ENCODE assay signal across 9 mouse cellular contexts in genomic region chr7:13046084-13046483, GRCm38 (mm10). TPM values are rescaled to one million over a fixed set of nuclear protein-coding genes. Genes with fewer than 3 reads are reported as not detected.
A peak's percentile ranks its signal among the peaks of the same experiment; 100 is the strongest.
DNase-seq lines count a peak whose midpoint lies in the region; ATAC-seq and TF ChIP-seq lines count a peak whose summit lies in the region.
"Had no signal": no experiment of that assay in that cellular context is flagged by ENCODE, and none has a peak within 500 bp of the region (broad histone marks: within the 10 kb centered on the region; RNA-seq: fewer than 3 reads in every experiment).

No protein-coding gene starts in this region.

- H3K79me2 ChIP-seq in heart, adult 2 months (replicated peaks; ENCODE audit: control insufficient read depth, insufficient read depth, low read length), result no peaks in the 10 kb centered on the region

- peaks cover 28% of the 10 kb centered on the region for H3K27me3 ChIP-seq in E14TG2a.4 (ENCODE audit: insufficient read depth, low read length)
- peaks cover 15% of the 10 kb centered on the region for H3K27me3 ChIP-seq in heart, adult 2 months (ENCODE audit: control insufficient read depth, insufficient read depth, low read length)
- H3K27me3 ChIP-seq in kidney, embryonic 15.5 days, result peaks cover 44% of the 10 kb centered on the region
- peaks cover 20% of the 10 kb centered on the region for H3K27me3 ChIP-seq in small intestine, adult 2 months (ENCODE audit: control insufficient read depth, insufficient read depth, low read length)

- peak; percentile 76; the same call in 1 of the 2 replicates for TF ChIP-seq EP300 in heart, adult 2 months (IDR thresholded peaks at IDR 0.05; ENCODE audit: insufficient read depth, low read depth, low read length)

- peaks cover 34% of the 10 kb centered on the region for H3K4me1 ChIP-seq in E14TG2a.4 (replicated peaks; ENCODE audit: low read depth, low read length)
- no peaks in the 10 kb centered on the region for H3K4me1 ChIP-seq in heart, adult 2 months (ENCODE audit: control insufficient read depth, insufficient read depth, low read length)
- H3K4me1 ChIP-seq in kidney, embryonic 15.5 days, result peaks cover 16% of the 10 kb centered on the region
- peaks cover 12% of the 10 kb centered on the region for H3K4me1 ChIP-seq in small intestine, adult 2 months (ENCODE audit: control insufficient read depth, insufficient read depth, insufficient read length, low read length)

- H3K9me3 ChIP-seq in E14TG2a.4 (ENCODE audit: low read length), result no peaks in the 10 kb centered on the region
- no peaks in the 10 kb centered on the region for H3K9me3 ChIP-seq in kidney, embryonic 15.5 days (replicated peaks)

- intact Hi-C loops in heart, adult 2 months (cut with DNase I), result loop anchor here (1.0 to 10.0 kb wide), 3 partner anchors 37 to 137 kb away; partner anchors contain the start of gene Zfp324

- peak; percentile 81 for DNase-seq in 3T3-L1 (ENCODE audit: low read depth, low spot score)
- peak; percentile 68 to 69 for DNase-seq in cerebellum, adult 18-20 months
- peak in 1 of 2 experiments; percentile 58 for DNase-seq in heart, adult 2 months
- DNase-seq in lung, postnatal 10 days, result peak; percentile 81
- no peak for DNase-seq in layer of hippocampus, postnatal 14 days (ENCODE audit: low spot score in 2 of 2)

- TF ChIP-seq POLR2A in heart, adult 2 months (IDR thresholded peaks at IDR 0.05; ENCODE audit: insufficient read depth, low read depth, low read length), result no peak
- TF ChIP-seq POLR2A in small intestine, adult 2 months (IDR thresholded peaks at IDR 0.05; ENCODE audit: low read depth, low read length), result no peak

- no peak overlapping the region for H3K9ac ChIP-seq in heart, adult 2 months (ENCODE audit: low read depth, low read length)
- H3K9ac ChIP-seq in kidney, embryonic 15.5 days, result no peak overlapping the region

- H3K27ac ChIP-seq in heart, adult 2 months, result no peak overlapping the region
- no peak overlapping the region for H3K27ac ChIP-seq in kidney, embryonic 15.5 days
- H3K27ac ChIP-seq in small intestine, adult 2 months (ENCODE audit: insufficient read depth, low read depth, low read length), result no peak overlapping the region

- peak; percentile 77 for ATAC-seq in kidney, embryonic 15.5 days (replicated peaks; ENCODE audit: low FRiP score)

- H3K4me2 ChIP-seq in kidney, embryonic 15.5 days, result no peak overlapping the region

- 0% methylated on average over 2 of the region's 2 CpGs for WGBS in heart, adult 2 months
- 2% methylated on average over 2 of the region's 2 CpGs for WGBS in kidney, embryonic 15.5 days
- 0% methylated on average over 2 of the region's 2 CpGs for WGBS in small intestine, adult 2 months

- peak; percentile 74 for TF ChIP-seq CTCF in E14TG2a.4 (conservative IDR thresholded peaks at IDR 0.05; ENCODE audit: low read length)
- peak; percentile 91 for TF ChIP-seq CTCF in heart, adult 2 months (IDR thresholded peaks at IDR 0.05)
- TF ChIP-seq CTCF in small intestine, adult 2 months (IDR thresholded peaks at IDR 0.05; ENCODE audit: extremely low read depth, insufficient read length, insufficient replicate concordance, low read depth, low read length), result peak; percentile 64; the same call in 1 of the 2 replicates

- H3K36me3 ChIP-seq in E14TG2a.4 (ENCODE audit: insufficient read depth, low read length), result peaks cover 6% of the 10 kb centered on the region; the same call in 1 of the 2 replicates
- no peaks in the 10 kb centered on the region for H3K36me3 ChIP-seq in heart, adult 2 months (ENCODE audit: control insufficient read depth, insufficient read depth, low read length)
- H3K36me3 ChIP-seq in kidney, embryonic 15.5 days, result no peaks in the 10 kb centered on the region
- H3K36me3 ChIP-seq in small intestine, adult 2 months (ENCODE audit: control insufficient read depth, insufficient read depth, low read length), result no peaks in the 10 kb centered on the region

- no peak overlapping the region for H3K4me3 ChIP-seq in E14TG2a.4 (replicated peaks; ENCODE audit: low read length)
- no peak overlapping the region for H3K4me3 ChIP-seq in heart, adult 2 months
- no peak overlapping the region for H3K4me3 ChIP-seq in kidney, embryonic 15.5 days (replicated peaks)
- H3K4me3 ChIP-seq in small intestine, adult 2 months (ENCODE audit: low read depth, low read length), result no peak overlapping the region
- H3K4me3 ChIP-seq: erythroblast, embryonic 14.5 days had no signal

RNA-seq across cellular contexts. Expression of gene Ube2m, which starts 8.0 kb away (rescaled TPM):
- 100 to 1,000 TPM; 169 to 201 TPM for total RNA-seq in heart, adult 2 months (2021)
- polyA plus RNA-seq in heart, adult 2 months (2012; rRNA removed), result 242 and 328 TPM in 2 replicates
- 113 and 114 TPM in 2 replicates for polyA plus RNA-seq in kidney, embryonic 15.5 days (2015; fragmentation: Nextera tagmentation; extraction: Ambion mirVana)
- 56.0 and 93.7 TPM in 2 replicates for polyA plus RNA-seq in small intestine, adult 2 months (2012; rRNA removed)
- 100 to 1,000 TPM; 199 to 212 TPM for total RNA-seq in layer of hippocampus, postnatal 14 days (2021)

RNA-seq across cellular contexts. Expression of gene Mzf1, which starts 8.5 kb away (rescaled TPM):
- under 1 TPM; 0.45 to 0.50 TPM for total RNA-seq in heart, adult 2 months (2021)
- polyA plus RNA-seq in heart, adult 2 months (2012; rRNA removed), result 0.47 and 0.59 TPM in 2 replicates
- polyA plus RNA-seq in kidney, embryonic 15.5 days (2015; fragmentation: Nextera tagmentation; extraction: Ambion mirVana), result 2.8 and 4.3 TPM in 2 replicates
- polyA plus RNA-seq in small intestine, adult 2 months (2012; rRNA removed), result 0.66 and 0.95 TPM in 2 replicates
- 10 to 100 TPM; 13.7 to 17.4 TPM for total RNA-seq in layer of hippocampus, postnatal 14 days (2021)

RNA-seq across cellular contexts. Expression of gene Chmp2a, which starts 11.5 kb away (rescaled TPM):
- total RNA-seq in heart, adult 2 months (2021), result 100 to 1,000 TPM; 137 to 139 TPM
- 66.1 and 99.2 TPM in 2 replicates for polyA plus RNA-seq in heart, adult 2 months (2012; rRNA removed)
- polyA plus RNA-seq in kidney, embryonic 15.5 days (2015; fragmentation: Nextera tagmentation; extraction: Ambion mirVana), result 144 and 146 TPM in 2 replicates
- 58.3 and 102 TPM in 2 replicates for polyA plus RNA-seq in small intestine, adult 2 months (2012; rRNA removed)
- total RNA-seq in layer of hippocampus, postnatal 14 days (2021), result 100 to 1,000 TPM; 143 to 149 TPM

RNA-seq across cellular contexts. Expression of gene Zbtb45, which starts 36.2 kb away (rescaled TPM):
- 1 to 10 TPM; 6.8 to 9.3 TPM for total RNA-seq in heart, adult 2 months (2021)
- polyA plus RNA-seq in heart, adult 2 months (2012; rRNA removed), result 8.6 and 14.1 TPM in 2 replicates
- polyA plus RNA-seq in kidney, embryonic 15.5 days (2015; fragmentation: Nextera tagmentation; extraction: Ambion mirVana), result 22.1 and 24.8 TPM in 2 replicates
- 22.1 and 46.2 TPM in 2 replicates for polyA plus RNA-seq in small intestine, adult 2 months (2012; rRNA removed)
- total RNA-seq in layer of hippocampus, postnatal 14 days (2021), result 10 to 100 TPM; 27.8 to 30.9 TPM

RNA-seq across cellular contexts. Expression of gene Trim28, which starts 47.2 kb away (rescaled TPM):
- total RNA-seq in heart, adult 2 months (2021), result 10 to 100 TPM; 83.8 to 86.0 TPM
- 139 and 195 TPM in 2 replicates for polyA plus RNA-seq in heart, adult 2 months (2012; rRNA removed)
- polyA plus RNA-seq in kidney, embryonic 15.5 days (2015; fragmentation: Nextera tagmentation; extraction: Ambion mirVana), result 283 and 298 TPM in 2 replicates
- polyA plus RNA-seq in small intestine, adult 2 months (2012; rRNA removed), result 101 and 195 TPM in 2 replicates
- total RNA-seq in layer of hippocampus, postnatal 14 days (2021), result 100 to 1,000 TPM; 236 to 244 TPM

Comparison
In these comparisons a context has a peak if more than half of its experiments do, and no peak if none do; other contexts are left out.
1. DNase-seq: peak in 3T3-L1 (single experiment), cerebellum, adult 18-20 months (2 of 2) and lung, postnatal 10 days (single experiment); none in layer of hippocampus, postnatal 14 days (0 of 2).
2. Peak in every context shown above with its lines, with median percentiles within 50 percentile points of each other: CTCF ChIP-seq.